Mouse (Mus musculus) R1 (cell line): ENCODE data around the gene Gm10277.

Source experiments
- DNase-seq: peaks from one replicate; pipeline ENCODE4 v3.0.0-alpha.2; 2018; ENCODE audit warnings: low read depth, low spot score

Gene Gm10277

DNA sequence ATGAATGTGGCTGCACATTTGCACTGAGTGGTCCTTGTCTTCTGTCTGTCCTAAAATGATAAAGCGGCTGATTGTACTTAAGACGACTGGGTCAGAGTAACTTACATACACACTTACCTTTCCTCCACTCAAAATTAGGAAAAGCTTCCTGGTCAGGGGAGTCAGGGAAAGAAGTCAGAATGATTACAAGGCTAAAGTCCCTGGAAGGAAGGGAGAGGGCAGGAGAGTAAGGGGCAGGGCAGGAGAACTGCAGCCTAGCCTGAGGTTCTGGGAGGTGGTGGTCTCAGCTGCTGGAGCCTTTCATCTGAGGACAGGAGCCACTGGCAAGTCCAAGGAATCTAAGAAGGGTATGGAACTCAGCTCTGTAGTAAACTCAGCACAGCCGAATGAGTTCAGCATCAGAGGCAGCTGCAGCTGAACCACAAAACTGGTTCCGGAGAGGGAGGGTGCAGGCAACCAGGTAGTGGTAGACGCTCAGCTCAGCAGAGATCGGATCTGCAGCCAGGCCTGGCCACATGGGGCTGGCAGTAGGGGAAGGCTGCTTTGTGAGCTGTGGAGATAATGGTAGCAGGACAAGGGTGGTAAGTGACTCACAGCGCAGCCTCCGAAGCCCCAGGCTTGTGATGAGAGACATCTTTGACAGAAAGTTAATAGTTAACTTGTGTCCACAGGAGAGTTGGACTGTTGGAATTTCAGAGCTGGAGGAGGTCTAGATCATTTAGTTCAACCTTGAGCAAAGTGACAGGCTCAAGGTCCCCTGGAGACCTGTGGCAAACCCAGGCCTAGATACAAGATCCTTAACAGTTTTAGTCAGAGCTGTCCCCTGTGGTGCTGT, 15.5 kb downstream of the Gm10277 start:
- no peak for DNase-seq

DNA sequence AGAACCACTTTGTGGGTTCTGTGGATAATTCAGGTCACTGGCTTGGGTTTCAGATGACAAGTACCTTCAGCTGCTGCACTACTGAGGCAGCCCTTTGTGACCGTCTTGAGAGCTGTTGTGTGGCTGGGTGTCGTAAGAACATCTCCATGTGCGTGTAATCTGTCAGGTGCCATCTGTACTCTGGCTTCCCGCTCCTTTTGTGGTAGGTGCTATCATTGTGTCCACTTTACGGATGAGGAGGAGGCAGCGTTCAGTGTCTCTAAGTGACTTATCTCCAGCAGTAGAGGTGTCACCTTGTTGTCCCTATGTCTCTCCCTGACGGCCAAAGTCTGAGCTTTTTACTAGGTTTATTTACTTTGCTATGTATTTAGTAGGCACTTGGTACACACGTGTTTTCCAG, 17.2 kb downstream of the Gm10277 start:
- no peak for DNase-seq

DNA sequence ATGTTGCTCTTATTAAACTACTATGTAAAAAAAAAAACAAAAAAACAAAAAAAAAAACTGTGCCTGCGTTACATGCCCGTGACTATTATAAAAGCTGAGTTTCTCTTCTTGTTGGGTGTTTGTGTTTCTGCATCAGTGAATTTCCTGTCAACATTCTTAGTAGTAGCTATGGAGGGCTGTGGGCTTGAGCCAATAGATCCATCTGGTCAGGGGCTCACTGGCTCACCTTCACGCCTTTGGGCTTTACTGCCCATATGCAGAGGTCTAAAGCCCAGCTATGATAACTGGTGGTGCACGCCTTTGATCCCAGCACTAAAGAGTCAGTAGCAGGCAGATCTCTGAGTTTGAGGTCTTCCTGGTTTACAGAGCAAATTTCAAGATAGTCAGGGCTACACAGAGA, 18.1 kb downstream of the Gm10277 start:
- no peak for DNase-seq

DNA sequence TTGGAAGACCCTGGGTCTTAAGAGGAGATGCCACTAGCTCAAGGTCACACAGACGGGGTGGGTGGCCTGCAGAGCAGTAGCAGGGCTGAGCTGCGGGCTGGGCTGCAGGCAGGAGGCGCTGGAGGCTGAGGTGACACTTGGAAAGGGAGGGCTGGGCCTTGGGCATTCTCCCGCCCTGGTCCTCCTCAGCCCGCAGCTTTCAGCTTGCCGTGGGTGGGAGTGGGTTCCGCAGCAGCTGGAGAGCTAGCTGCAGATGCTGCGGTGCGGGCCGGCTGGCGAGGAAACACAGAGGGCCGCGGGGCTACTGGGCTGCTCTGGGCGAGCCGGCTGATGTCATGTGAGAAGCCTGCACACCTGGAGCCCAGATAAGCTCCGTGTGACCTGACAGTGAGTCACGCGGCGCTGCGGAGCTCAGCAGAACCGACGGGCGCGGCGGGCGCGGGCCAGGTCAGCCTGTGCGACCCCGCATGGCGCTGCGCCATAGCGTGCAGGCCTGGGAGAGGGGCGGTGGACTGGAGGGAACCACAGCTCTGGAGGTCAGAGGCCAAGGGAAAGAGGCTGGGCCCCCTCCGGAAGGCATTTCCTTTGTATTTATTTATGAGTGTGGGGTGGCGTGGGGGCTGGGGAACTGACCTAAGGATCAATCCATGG, 21.1 kb downstream of the Gm10277 start:
- peak; percentile 83 for DNase-seq

GRCm38 (mm10) chr11:77765459-77765777, 22.1 kb downstream of the Gm10277 start:
- DNase-seq = peak; percentile 77

DNA sequence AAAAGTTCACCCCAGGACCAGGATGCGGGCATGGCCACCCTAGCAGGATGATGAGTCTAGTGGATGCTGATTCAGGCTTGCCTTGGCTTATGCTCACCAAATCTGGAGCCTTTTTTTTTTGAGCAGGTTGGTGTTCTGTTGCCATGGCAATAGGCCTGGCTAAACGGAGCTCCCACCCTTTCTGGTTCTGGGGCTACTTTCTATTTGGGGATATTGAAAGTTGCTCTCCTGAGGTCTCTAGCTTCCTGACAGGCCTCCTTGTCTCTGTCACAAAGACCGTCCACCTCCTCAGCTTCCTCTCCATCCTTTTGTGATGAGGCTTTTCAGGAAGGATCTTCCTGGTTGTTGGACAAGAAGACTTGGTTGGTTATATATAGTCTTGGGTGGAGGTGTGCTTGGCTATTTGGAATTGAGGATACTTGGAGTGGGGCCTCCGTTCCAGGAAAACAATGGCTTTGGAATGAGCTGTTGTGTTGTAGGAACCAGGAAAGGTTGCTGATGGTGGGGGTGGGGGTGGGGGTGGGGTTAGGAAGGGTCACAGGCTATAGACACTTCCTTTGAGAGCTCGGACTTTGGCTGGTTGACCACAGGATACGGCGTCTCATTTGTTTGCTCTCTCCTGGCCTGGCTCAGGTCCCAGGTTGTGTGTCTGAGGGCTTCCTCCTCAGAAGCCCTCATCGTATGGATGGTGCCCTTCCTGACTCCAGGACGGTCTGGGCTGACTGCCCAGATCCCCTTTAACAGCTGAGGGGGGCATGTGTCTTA, 22.7 kb downstream of the Gm10277 start:
- DNase-seq = peak; percentile 47

DNA sequence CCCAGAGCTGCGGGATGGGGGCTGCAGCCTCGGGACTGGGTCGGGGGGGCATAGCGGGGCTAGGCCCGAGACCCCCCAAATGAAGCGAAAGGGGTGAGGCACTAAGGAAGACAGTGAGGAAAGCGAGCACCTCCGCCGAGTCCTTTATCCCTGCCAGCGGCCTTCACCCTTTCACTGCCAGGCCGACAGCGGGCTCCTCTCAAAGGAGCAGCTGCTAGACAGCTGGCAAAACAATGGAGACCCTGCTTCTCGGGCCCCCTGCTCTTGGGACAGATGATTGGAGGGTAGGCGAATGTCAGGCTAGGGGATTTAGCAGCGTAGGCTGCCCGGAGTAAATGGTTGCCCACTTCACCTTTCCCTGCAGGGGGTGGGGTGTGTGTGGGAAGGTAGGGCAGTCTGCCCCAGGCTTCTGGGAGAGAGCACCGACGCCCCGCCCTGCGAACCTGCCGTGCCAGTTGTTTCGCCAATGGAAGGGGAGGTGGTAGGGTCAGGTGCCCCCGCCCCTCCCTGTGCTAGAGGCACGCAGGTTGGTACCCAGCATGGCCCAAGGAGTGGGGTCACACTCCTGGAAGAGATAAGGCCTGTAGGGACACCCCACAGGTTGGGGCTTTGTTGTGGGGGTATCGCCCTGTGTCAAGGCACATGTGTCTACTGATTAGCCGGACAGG, 23.7 kb downstream of the Gm10277 start:
- peak; percentile 75 for DNase-seq

DNA sequence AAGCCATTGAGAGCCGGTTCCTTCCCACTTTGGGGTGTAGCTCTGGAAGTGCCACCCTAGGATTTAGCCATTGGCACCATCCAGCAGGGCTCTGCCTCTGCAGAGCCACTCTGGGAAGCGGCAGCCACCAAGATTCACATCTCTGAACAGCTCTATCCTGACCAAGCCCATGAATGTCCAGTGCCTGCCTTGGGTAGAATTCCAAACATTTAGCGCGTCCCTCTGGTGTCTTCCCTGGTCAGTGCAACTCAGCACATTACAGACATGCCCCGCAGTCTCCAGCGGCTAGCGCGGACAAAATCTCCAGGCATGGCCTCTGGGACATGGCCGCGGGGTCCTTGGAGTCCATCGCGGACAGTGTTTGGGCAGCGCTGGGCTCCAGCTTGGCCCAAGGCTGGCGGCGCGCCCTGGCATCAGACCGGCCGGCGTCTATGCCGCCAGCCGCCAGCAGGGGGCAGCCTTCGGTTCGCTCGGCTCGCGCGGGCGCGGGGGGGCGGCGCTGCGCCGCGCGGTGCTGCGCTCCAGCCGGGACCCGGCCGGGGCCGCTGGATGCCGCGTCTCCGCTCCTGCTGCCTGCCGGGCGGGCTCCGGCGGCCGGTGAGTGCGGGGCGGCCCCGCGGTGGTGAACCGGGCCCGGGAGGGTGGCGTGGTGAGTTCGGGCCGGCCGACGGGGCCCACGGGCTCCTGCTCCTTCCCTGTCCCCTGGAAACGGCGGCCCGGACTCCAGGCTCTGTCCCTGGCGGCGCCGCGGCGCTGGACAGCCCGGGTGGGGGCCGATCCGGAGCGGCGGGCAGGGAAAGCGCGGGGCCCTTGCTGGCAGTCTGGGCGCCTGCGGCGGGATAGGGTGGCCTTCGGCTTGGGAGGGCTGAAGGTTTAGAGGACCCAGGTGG, 24.5 kb downstream of the Gm10277 start, which contains the start of gene Myo18a:
TSS of gene Myo18a (plus strand) at position 464 of the 890 bp plus-strand sequence.
- DNase-seq = peak; percentile 62

DNA sequence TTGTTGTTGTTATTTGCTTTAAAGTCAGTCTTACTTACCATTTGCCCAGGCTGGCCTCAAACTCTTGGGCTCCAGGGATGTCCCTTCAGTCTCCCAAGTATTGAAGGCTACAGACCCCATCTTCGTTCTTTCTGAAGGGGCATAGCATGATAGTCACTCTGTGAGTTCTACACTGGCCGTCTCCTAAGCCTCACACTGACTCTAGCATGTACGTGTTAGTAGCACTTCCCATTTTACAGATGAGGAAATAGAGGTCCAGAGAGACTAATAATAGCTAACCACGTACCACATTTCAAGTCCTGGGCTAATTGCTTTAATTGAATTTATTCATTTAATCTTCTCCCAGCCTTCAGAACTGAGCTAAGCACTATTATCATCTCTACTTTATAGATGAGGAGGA, 27.5 kb downstream of the Gm10277 start:
- no peak for DNase-seq

DNA sequence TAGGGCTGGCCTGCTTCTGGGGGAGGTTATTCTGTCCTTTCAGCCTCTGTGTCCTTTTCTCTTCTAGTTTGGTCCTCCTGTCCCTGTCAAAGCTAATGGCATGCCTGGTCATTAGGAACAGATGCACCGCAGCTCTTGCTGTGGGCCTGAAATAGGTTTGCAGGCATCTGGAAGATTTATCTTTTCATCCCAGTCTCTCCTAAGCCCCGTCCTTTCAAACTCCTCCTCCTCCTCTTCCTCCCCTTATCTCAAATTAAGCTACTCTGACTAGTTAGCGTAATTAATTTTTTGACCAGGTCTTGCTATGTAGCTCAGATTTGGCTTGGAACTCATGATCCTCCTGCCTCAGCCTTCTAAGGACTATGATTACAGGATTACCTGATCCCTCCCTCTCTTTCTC, 34.1 kb downstream of the Gm10277 start:
- DNase-seq = no peak

GRCm38 (mm10) chr11:77752525-77752924, 35.0 kb downstream of the Gm10277 start:
- DNase-seq = no peak

DNA sequence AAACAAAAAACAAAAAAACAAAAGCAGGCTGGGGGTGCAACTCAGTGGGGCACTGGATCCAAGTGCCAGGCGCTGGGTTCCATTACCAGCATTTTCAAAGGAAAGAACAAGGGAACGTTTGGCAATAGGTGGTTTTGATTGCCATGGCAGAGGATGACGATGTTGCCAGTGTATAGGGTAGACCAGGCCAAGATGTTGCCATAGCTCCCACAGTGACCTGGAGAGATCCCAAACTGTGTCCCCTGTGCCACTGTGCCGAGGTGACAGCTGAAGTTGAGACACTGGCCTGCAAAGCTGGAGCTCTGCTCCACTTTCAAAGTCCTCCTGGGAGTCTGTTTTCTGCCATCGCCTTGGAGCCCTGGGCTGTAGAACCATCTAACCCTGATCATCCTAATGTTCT, 38.6 kb downstream of the Gm10277 start:
- DNase-seq = no peak

- DNase-seq = peak; percentile 46
Observed at GRCm38 (mm10) chr11:77747103-77747502, 40.4 kb downstream of the Gm10277 start.

DNA sequence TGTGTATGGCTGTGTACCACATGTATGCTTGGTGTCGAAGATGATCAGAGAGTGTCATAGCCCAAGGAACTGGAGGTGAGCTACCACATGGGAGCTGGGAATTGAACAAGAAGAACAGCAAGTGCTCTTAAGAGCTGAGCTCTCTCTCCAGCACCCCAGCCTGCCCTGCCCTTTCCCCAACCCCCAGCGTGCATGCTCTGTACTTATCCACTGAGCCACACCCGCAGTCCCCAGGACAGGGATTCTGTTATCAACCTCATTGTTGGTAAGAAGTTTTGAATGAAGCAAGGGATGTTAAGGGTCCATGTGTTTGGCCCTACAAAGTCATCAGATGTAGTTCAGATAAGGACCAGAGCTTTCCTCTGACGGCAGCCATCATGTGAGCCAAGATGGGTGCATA, 40.9 kb downstream of the Gm10277 start:
- peak; percentile 50 for DNase-seq

- peak; percentile 75 for DNase-seq
Observed at GRCm38 (mm10) chr11:77743966-77744365, 43.6 kb downstream of the Gm10277 start.

- peak; percentile 96 for DNase-seq
Observed at GRCm38 (mm10) chr11:77738555-77738954, 49.0 kb downstream of the Gm10277 start.

GRCm38 (mm10) chr11:77737289-77737688, 50.3 kb downstream of the Gm10277 start:
- peak; percentile 90 for DNase-seq
